In the genomic region with DNA sequence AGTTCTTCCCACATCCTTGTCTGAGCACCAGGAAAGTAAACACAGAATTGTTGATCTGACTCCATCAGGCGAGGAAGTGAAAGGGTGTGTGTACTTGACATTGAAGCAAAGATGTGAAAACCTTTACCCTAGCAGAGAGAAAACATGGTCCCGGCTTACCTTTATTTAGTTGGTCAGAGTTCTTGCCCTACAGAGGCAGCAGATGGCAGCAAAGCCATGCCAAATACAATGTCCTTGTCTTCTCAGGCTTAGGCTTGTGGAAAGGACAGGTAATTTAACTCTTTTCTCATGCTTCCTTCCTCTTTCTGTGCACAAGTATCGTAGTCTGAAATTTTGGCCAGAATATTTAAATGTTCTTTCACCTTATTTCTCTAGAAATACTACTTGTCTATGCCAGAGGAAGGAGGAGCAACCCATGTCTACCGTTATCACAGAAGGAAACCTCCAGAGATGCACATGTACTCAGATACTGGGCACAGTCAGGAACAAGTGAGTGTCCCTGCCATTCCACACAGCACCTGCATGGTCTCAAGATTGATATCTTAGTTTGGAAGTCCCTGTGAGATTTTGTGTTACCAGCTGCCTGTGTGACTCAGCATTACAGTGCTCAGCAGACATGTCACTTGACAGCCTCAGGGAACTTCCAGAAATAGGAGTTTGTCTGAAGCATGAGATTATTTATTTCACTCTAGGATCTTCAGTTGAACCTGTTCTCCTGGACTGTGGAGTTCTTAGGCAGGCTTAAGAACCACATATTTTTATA, we compare ENCODE assay signal across 9 mouse cellular contexts. TPM values are rescaled to one million over a fixed set of nuclear protein-coding genes. Genes with fewer than 3 reads are reported as not detected.
DNase-seq lines count a peak whose midpoint lies in the region; TF ChIP-seq lines count a peak whose summit lies in the region.
"Had no signal": no experiment of that assay in that cellular context is flagged by ENCODE, and none has a peak within 500 bp of the region (broad histone marks: within the 10 kb centered on the region; RNA-seq: fewer than 3 reads in every experiment).

No protein-coding gene starts in this region.

- peaks cover 14% of the 10 kb centered on the region; the same call in 1 of the 2 replicates for H3K4me1 ChIP-seq in limb, embryonic 10.5 days

- 59% methylated on average over 4 of the region's 4 CpGs for WGBS in limb, embryonic 10.5 days

- no peak overlapping the region for H3K4me3 ChIP-seq in layer of hippocampus, adult 2 months
- no peak overlapping the region for H3K4me3 ChIP-seq in limb, embryonic 10.5 days
- H3K4me3 ChIP-seq: neural tube, embryonic 12.5 days had no signal

- peak overlapping the region; percentile 64 for H3K27ac ChIP-seq in layer of hippocampus, adult 2 months
- H3K27ac ChIP-seq in limb, embryonic 10.5 days: no peak overlapping the region
- H3K27ac ChIP-seq: neural tube, embryonic 12.5 days had no signal

- peak; percentile 29 to 36 for DNase-seq in layer of hippocampus, adult 2 months (ENCODE audit: low spot score in 2 of 2)
- DNase-seq in layer of hippocampus, adult 8-10 months (ENCODE audit: low spot score in 2 of 2): no peak
- DNase-seq in ES-CJ7 (ENCODE audit: low read depth, low spot score): peak; percentile 56
- DNase-seq in c-Kit-positive CD71-negative TER-119-negative erythroid progenitor cells, embryonic 14.5 days (ENCODE audit: low read depth): peak; percentile 38
- DNase-seq in forelimb bud, embryonic 11.5 days (ENCODE audit: low read depth, low spot score): peak; percentile 31
- peak; percentile 43 for DNase-seq in limb, embryonic 10.5 days (ENCODE audit: low spot score)
- peak; percentile 69 for DNase-seq in retina, postnatal 1 day
- DNase-seq in gastrocnemius, postnatal 10 days: no peak

- H3K36me3 ChIP-seq in limb, embryonic 10.5 days: peaks cover 47% of the 10 kb centered on the region

- H3K9me3 ChIP-seq in limb, embryonic 10.5 days (replicated peaks): no peaks in the 10 kb centered on the region
- H3K9me3 ChIP-seq: neural tube, embryonic 12.5 days had no signal

- TF ChIP-seq CTCF in layer of hippocampus, adult 2 months (conservative IDR thresholded peaks at IDR 0.05): peak; percentile 79

- 0 out of 2 replicates have a peak, but pooled peaks cover 6% of the 10 kb centered on the region for H3K27me3 ChIP-seq in limb, embryonic 10.5 days (ENCODE audit: low read depth, poor library complexity, severe bottlenecking)
- H3K27me3 ChIP-seq: neural tube, embryonic 12.5 days had no signal

RNA-seq across cellular contexts. Expression of a gene that starts 3.7 kb away (rescaled TPM):
- total RNA-seq in layer of hippocampus, adult 2 months (2021): 1 to 10 TPM; 4.1 to 6.3 TPM
- 1 to 10 TPM; 4.3 to 9.7 (median 6.4) TPM for total RNA-seq in layer of hippocampus, adult 8-10 months (2022)
- 26.8 and 27.5 TPM in 2 replicates for polyA plus RNA-seq in limb, embryonic 10.5 days (2016; fragmentation: Nextera tagmentation; extraction: Ambion mirVana)
- 10 to 100 TPM in 1 of 2 experiments, 1 to 10 TPM in 1; 9.4 to 11.0 TPM for total RNA-seq in gastrocnemius, postnatal 10 days (2021)

RNA-seq across cellular contexts. Expression of a gene that starts 3.8 kb away (rescaled TPM):
- 10 to 100 TPM; 49.0 to 53.9 TPM for total RNA-seq in layer of hippocampus, adult 2 months (2021)
- 10 to 100 TPM; 33.1 to 57.0 (median 46.1) TPM for total RNA-seq in layer of hippocampus, adult 8-10 months (2022)
- 41.4 and 53.5 TPM in 2 replicates for polyA plus RNA-seq in limb, embryonic 10.5 days (2016; fragmentation: Nextera tagmentation; extraction: Ambion mirVana)
- total RNA-seq in gastrocnemius, postnatal 10 days (2021): 10 to 100 TPM; 22.3 to 32.0 TPM

RNA-seq across cellular contexts. Expression of a gene that starts 16.4 kb away (rescaled TPM):
- total RNA-seq in layer of hippocampus, adult 2 months (2021): under 1 TPM in 1 of 2 experiments, not detected in 1; 0.23 TPM
- under 1 TPM in 1 of 4 experiments, not detected in 3; 0.92 TPM for total RNA-seq in layer of hippocampus, adult 8-10 months (2022)
- polyA plus RNA-seq in limb, embryonic 10.5 days (2016; fragmentation: Nextera tagmentation; extraction: Ambion mirVana): not detected in 2 replicates
- total RNA-seq in gastrocnemius, postnatal 10 days (2021): not detected
- polyA plus RNA-seq: neural tube, embryonic 12.5 days had no signal

RNA-seq across cellular contexts. Expression of a gene that starts 24.3 kb away (rescaled TPM):
- total RNA-seq in layer of hippocampus, adult 2 months (2021): not detected
- not detected for total RNA-seq in layer of hippocampus, adult 8-10 months (2022)
- 0.35 TPM in 1 of 2 replicates, not detected in the other for polyA plus RNA-seq in limb, embryonic 10.5 days (2016; fragmentation: Nextera tagmentation; extraction: Ambion mirVana)
- not detected for total RNA-seq in gastrocnemius, postnatal 10 days (2021)
- polyA plus RNA-seq: neural tube, embryonic 12.5 days had no signal

RNA-seq across cellular contexts. Expression of a gene that starts 45.5 kb away (rescaled TPM):
- 100 to 1,000 TPM; 101 to 102 TPM for total RNA-seq in layer of hippocampus, adult 2 months (2021)
- 100 to 1,000 TPM in 2 of 4 experiments, 10 to 100 TPM in 2; 98.5 to 101 (median 99.8) TPM for total RNA-seq in layer of hippocampus, adult 8-10 months (2022)
- 17.3 and 18.0 TPM in 2 replicates for polyA plus RNA-seq in limb, embryonic 10.5 days (2016; fragmentation: Nextera tagmentation; extraction: Ambion mirVana)
- total RNA-seq in gastrocnemius, postnatal 10 days (2021): 10 to 100 TPM; 24.7 to 26.9 TPM

Comparison
In these comparisons a context has a peak if more than half of its experiments do, and no peak if none do; other contexts are left out.
1. DNase-seq: peak in layer of hippocampus, adult 2 months (2 of 2), ES-CJ7 (single experiment), c-Kit-positive CD71-negative TER-119-negative erythroid progenitor cells, embryonic 14.5 days (single experiment), forelimb bud, embryonic 11.5 days (single experiment), limb, embryonic 10.5 days (single experiment) and retina, postnatal 1 day (single experiment); none in layer of hippocampus, adult 8-10 months (0 of 2) and gastrocnemius, postnatal 10 days (single experiment).